Mouse (Mus musculus) testis, adult 10 weeks (tissue): Measurements from ENCODE around the gene Fuca1. TPM values are rescaled to one million over a fixed set of nuclear protein-coding genes. Genes with fewer than 3 reads are reported as not detected.

Experiments
- polyA plus RNA-seq: library from polyadenylated mRNA; stranded (reverse); fragments of 350-450 nt; fragmentation: Illumina TruSeq; extraction: RNeasy Lipid Tissue Mini Kit (QIAGEN cat#74804); gene quantifications from one replicate; pipeline ENCODE4 v1.2.3, GENCODE M21; 2014; ENCODE audit warnings: low read depth, low replicate concordance

Fuca1 gene
- polyA plus RNA-seq = 30.9 TPM

DNA sequence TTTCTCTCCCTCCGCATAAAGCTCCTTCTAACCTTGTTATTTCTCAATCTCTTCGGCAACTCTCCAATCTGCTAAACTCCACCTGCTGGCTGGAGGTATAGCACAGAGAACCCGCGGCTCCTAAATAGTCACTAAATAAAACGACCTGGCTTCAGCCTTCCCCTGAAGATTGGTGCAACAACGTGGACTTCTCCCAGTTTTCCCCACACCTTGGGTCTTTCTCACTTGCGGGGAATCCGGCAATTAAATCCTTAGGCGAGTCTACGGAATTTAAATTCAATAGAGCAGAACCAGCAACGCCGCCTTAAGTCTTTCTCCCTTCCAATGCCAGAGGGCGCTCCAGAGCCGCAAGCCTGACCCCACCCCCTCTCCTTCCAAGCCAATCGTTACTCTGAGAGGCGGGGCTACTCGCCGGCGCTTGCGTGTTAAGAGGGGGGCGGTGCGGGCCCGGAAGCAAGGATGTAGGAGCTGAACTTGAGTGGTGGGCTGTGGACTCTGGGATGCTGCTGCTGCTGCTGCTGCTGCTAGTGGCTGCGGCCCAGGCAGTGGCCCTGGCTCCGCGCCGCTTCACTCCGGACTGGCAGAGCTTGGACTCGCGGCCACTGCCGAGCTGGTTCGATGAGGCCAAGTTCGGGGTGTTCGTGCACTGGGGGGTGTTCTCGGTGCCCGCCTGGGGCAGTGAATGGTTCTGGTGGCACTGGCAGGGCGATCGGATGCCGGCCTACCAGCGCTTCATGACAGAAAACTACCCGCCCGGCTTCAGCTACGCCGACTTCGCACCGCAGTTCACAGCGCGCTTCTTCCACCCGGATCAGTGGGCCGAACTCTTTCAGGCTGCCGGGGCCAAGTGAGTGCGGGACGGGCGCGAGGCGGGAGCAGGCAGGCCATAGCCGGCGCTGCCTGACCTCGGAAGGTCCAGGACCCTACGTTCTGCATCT, at the start of gene Fuca1:
Gene Fuca1, plus strand, starts transcription at position 432 of the 938 bp plus-strand sequence.

DNA sequence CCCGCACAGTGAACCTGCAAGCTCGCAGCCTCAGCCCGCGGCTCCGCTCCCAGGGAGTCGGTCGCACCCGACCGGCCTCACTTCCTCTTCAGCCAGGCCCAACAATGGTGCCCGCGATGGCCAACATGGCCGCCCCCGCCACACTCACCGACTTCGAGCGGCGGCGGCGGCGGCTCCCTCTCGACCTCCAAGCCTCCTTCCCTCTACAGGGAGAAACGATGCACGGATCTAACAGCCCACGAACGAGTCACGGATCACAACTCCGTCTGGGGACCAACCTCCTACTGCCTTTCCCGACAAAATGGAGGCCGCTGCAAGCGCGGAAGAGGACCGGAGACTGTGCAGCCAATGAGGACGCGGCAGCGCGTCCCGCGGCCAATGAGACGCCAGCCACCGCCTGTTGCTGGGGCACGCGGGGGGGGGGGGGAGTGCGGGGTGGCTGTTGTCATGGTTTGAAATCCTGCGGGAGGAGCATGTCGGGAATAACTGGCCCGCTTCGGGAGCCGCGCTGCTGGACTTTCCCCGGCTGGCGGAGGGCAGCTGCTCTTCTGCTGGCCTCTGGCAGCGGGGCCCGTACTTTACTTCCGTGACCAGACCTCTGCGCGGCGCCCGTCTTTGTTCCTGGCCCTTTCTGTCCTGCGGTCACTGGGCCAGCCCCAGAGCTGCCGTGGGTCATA, 46.9 kb upstream of the Fuca1 start, which contains the start of gene Pnrc2:
Gene Pnrc2, minus strand, starts transcription at position 325 of the 677 bp plus-strand sequence.

GRCm38 (mm10) chr4:135895071-135895571, 25.4 kb upstream of the Fuca1 start, which contains the start of gene Cnr2:
TSS of gene Cnr2 (plus strand) at chr4:135895394.

GRCm38 (mm10) chr4:135946278-135946658, 25.7 kb downstream of the Fuca1 start, which contains the start of gene Hmgcl:
TSS of gene Hmgcl (plus strand) at chr4:135946448.

GRCm38 (mm10) chr4:135963457-135964193, 43.1 kb downstream of the Fuca1 start, which contains the start of gene Gale:
TSS of gene Gale (plus strand) at chr4:135963727.

GRCm38 (mm10) chr4:135972556-135972906, 52.0 kb downstream of the Fuca1 start, which contains the start of gene Lypla2:
TSS of gene Lypla2 (minus strand) at chr4:135972626.

DNA sequence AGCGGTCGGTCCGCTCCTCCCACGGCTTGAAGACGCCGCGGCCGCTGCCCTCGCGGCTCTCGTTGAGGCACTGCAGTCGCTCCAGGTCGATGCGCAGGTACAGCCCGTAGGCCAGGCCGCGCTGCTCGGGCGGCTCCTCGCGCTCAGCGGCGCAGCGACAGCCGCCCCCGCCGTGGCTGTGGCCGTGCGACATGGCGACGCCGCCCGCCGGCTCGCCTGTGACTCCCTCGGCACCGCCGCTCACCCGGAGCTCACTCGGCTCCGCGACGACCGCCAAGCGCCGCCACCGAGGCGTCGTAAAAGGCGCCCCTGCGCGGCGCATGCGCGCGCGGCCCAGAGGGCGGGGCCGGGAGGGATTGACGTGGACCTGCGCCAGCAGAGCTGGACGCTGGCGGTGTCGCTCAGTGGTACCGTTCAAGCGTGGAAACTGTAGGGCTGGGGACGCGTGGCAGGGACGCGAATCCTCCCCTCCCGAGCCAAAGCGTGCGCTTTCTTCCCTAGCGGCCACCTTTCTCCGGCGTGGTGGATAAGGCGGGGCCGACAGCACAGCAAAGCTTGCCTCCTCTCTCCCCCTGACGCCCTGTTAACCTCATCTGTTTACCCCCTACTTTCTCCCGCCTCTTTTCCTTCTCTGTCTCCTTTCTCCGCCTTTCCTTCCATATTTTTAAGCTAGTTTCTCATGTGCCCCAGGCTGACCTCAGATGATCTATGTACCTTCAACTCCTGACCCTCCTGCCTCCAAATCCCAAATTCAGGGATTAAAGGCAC, 66.6 kb downstream of the Fuca1 start, which contains the start of gene Pithd1:
Gene Pithd1, minus strand, starts transcription at position 322 of the 768 bp plus-strand sequence.

Other genes with a start within 250 kb of the Fuca1 start
- 0.21 TPM for gene Ifnlr1, start 234.4 kb upstream of the Fuca1 start, polyA plus RNA-seq
- gene Il22ra1, start 192.6 kb upstream of the Fuca1 start, polyA plus RNA-seq = not detected
- gene Myom3, start 161.0 kb upstream of the Fuca1 start, polyA plus RNA-seq = 0.45 TPM
- gene Srsf10, start 65.0 kb upstream of the Fuca1 start, polyA plus RNA-seq = 290 TPM
- gene Pnrc2, start 46.9 kb upstream of the Fuca1 start, polyA plus RNA-seq = 69.3 TPM
- 0.22 TPM for gene Cnr2, start 25.3 kb upstream of the Fuca1 start, polyA plus RNA-seq
- gene Hmgcl, start 25.7 kb downstream of the Fuca1 start, polyA plus RNA-seq = 1.6 TPM
- not detected for gene Gale, start 43.0 kb downstream of the Fuca1 start, polyA plus RNA-seq
- 0.25 TPM for gene Lypla2, start 51.9 kb downstream of the Fuca1 start, polyA plus RNA-seq
- gene Pithd1, start 66.5 kb downstream of the Fuca1 start, polyA plus RNA-seq = 63.0 TPM
- 23.1 TPM for gene Eloa, start 101.0 kb downstream of the Fuca1 start, polyA plus RNA-seq
- 175 TPM for gene Rpl11, start 132.7 kb downstream of the Fuca1 start, polyA plus RNA-seq
- gene Id3, start 222.8 kb downstream of the Fuca1 start, polyA plus RNA-seq = not detected